Mouse (Mus musculus) ovary, adult 18-20 months (tissue): ENCODE measurements at regions not wholly inside any gene's neighbourhood (a gene's known extent, or its start where the extent isn't known, plus 50 kb on each side); places are given as distances from the start of the nearest gene placed in this dataset.
A peak's percentile ranks its signal among the peaks of the same experiment; 100 is the strongest.

Experiments used
- DNase-seq: peaks from one replicate; pipeline ENCODE4 v3.0.0; 2022; ENCODE audit warnings: low spot score, mixed read lengths

- DNase-seq, result no peak
Measured at GRCm38 (mm10) chr13:112125769-112126469, 162.3 kb upstream of the Ankrd55 start.

GRCm38 (mm10) chr13:112130220-112130619 lies 158.0 kb upstream of the Ankrd55 start:
- no peak for DNase-seq

- DNase-seq, result no peak
Measured at GRCm38 (mm10) chr13:112130774-112131173, 157.5 kb upstream of the Ankrd55 start.

GRCm38 (mm10) chr13:112131191-112131590 lies 157.1 kb upstream of the Ankrd55 start:
- DNase-seq, result no peak

- DNase-seq, result no peak
Measured at GRCm38 (mm10) chr13:112133736-112134135, 154.5 kb upstream of the Ankrd55 start.

- DNase-seq, result no peak
Measured at GRCm38 (mm10) chr13:112134701-112135100, 153.6 kb upstream of the Ankrd55 start.

GRCm38 (mm10) chr13:112135777-112136176 lies 152.5 kb upstream of the Ankrd55 start:
- DNase-seq, result no peak

GRCm38 (mm10) chr13:112136850-112137249 lies 151.4 kb upstream of the Ankrd55 start:
- no peak for DNase-seq

GRCm38 (mm10) chr13:112140871-112141270 lies 147.4 kb upstream of the Ankrd55 start:
- DNase-seq, result no peak

GRCm38 (mm10) chr13:112144393-112145348 lies 143.6 kb upstream of the Ankrd55 start:
- no peak for DNase-seq

GRCm38 (mm10) chr13:112152614-112153550 lies 135.4 kb upstream of the Ankrd55 start:
- DNase-seq, result peak; percentile 26

- peak; percentile 10 for DNase-seq
Measured at GRCm38 (mm10) chr13:112153681-112154127, 134.5 kb upstream of the Ankrd55 start.

GRCm38 (mm10) chr13:112159430-112160172 lies 128.7 kb upstream of the Ankrd55 start:
- DNase-seq, result no peak

- DNase-seq, result no peak
Measured at GRCm38 (mm10) chr13:112160173-112160641, 128.0 kb upstream of the Ankrd55 start.

GRCm38 (mm10) chr13:112160726-112161125 lies 127.5 kb upstream of the Ankrd55 start:
- no peak for DNase-seq

- DNase-seq, result no peak
Measured at GRCm38 (mm10) chr13:112161886-112162285, 126.4 kb upstream of the Ankrd55 start.

- DNase-seq, result no peak
Measured at GRCm38 (mm10) chr13:112165921-112166320, 122.3 kb upstream of the Ankrd55 start.

GRCm38 (mm10) chr13:112166338-112166802 lies 121.9 kb upstream of the Ankrd55 start:
- no peak for DNase-seq

GRCm38 (mm10) chr13:112168468-112168867 lies 119.8 kb upstream of the Ankrd55 start:
- DNase-seq, result no peak

- no peak for DNase-seq
Measured at GRCm38 (mm10) chr13:112170872-112171271, 117.4 kb upstream of the Ankrd55 start.
